Mouse (Mus musculus): ENCODE measurements at regions not wholly inside any gene's neighbourhood (a gene's known extent, or its start where the extent isn't known, plus 50 kb on each side); places are given as distances from the start of the nearest gene placed in this dataset.

GRCm38 (mm10) chr3:41949404-41949803 lies 207.0 kb downstream of the D3Ertd751e start:
- no peak overlapping the region for H3K4me3 ChIP-seq (ENCODE audit: low read depth, low read length)
- H3K9ac ChIP-seq (ENCODE audit: low read length), result no peak overlapping the region
- no peak overlapping the region for H3K4me2 ChIP-seq (replicated peaks; ENCODE audit: low read depth)
- H3K4me1 ChIP-seq (replicated peaks; ENCODE audit: control insufficient read depth, insufficient read depth), result no peaks in the 10 kb centered on the region
- 67% methylated on average over 2 of the region's 2 CpGs for WGBS
- H3K9me3 ChIP-seq (ENCODE audit: control insufficient read depth, low read length), result no peaks in the 10 kb centered on the region
- DNase-seq (ENCODE audit: low spot score), result no peak
- no peaks in the 10 kb centered on the region for H3K27me3 ChIP-seq (ENCODE audit: control insufficient read depth, insufficient read depth, low read length)
- H3K27ac ChIP-seq (replicated peaks), result no peak overlapping the region
- no peak for TF ChIP-seq CTCF (IDR thresholded peaks at IDR 0.05; ENCODE audit: low read depth)
- no peak for ATAC-seq (ENCODE audit: low FRiP score, low TSS enrichment)
- H3K36me3 ChIP-seq (ENCODE audit: control insufficient read depth, insufficient read depth, low read length), result no peaks in the 10 kb centered on the region

- TF ChIP-seq EP300 (optimal IDR thresholded peaks at IDR 0.05) (no peak), CTCF (IDR thresholded peaks at IDR 0.05; ENCODE audit: low read depth) (no peak)
- no peaks in the 10 kb centered on the region for H3K36me3 ChIP-seq (ENCODE audit: control insufficient read depth, insufficient read depth, low read length)
- no peak for DNase-seq (ENCODE audit: low spot score)
- H3K9ac ChIP-seq (ENCODE audit: low read length), result no peak overlapping the region
- no peak overlapping the region for H3K27ac ChIP-seq (replicated peaks)
- no peaks in the 10 kb centered on the region for H3K27me3 ChIP-seq (ENCODE audit: control insufficient read depth, insufficient read depth, low read length)
- no peak overlapping the region for H3K4me3 ChIP-seq (ENCODE audit: low read depth, low read length)
- ATAC-seq (ENCODE audit: low FRiP score, low TSS enrichment), result no peak
- no peaks in the 10 kb centered on the region for H3K9me3 ChIP-seq (ENCODE audit: control insufficient read depth, low read length)
- no peaks in the 10 kb centered on the region for H3K4me1 ChIP-seq (replicated peaks; ENCODE audit: control insufficient read depth, insufficient read depth)
- H3K4me2 ChIP-seq (replicated peaks; ENCODE audit: low read depth), result no peak overlapping the region
- WGBS, result 58% methylated on average over 3 of the region's 3 CpGs
Measured at GRCm38 (mm10) chr3:41957385-41957784, 215.0 kb downstream of the D3Ertd751e start.

GRCm38 (mm10) chr3:41960209-41960608 lies 217.8 kb downstream of the D3Ertd751e start:
- Histone ChIP-seq H3K4me2 (replicated peaks; ENCODE audit: low read depth) (no peak overlapping the region), H3K4me1 (replicated peaks; ENCODE audit: control insufficient read depth, insufficient read depth) (no peaks in the 10 kb centered on the region), H3K4me3 (ENCODE audit: low read depth, low read length) (no peak overlapping the region), H3K27ac (replicated peaks) (no peak overlapping the region), H3K9ac (ENCODE audit: low read length) (no peak overlapping the region), H3K9me3 (ENCODE audit: control insufficient read depth, low read length) (no peaks in the 10 kb centered on the region), H3K36me3 (ENCODE audit: control insufficient read depth, insufficient read depth, low read length) (no peaks in the 10 kb centered on the region), H3K27me3 (ENCODE audit: control insufficient read depth, insufficient read depth, low read length) (no peaks in the 10 kb centered on the region)
- ATAC-seq (ENCODE audit: low FRiP score, low TSS enrichment), result no peak
- WGBS, result 44% methylated on average over 2 of the region's 2 CpGs
- TF ChIP-seq EP300 (optimal IDR thresholded peaks at IDR 0.05) (no peak), CTCF (IDR thresholded peaks at IDR 0.05; ENCODE audit: low read depth) (no peak)
- no peak for DNase-seq (ENCODE audit: low spot score)

- Histone ChIP-seq H3K27ac (replicated peaks) (no peak overlapping the region), H3K4me3 (ENCODE audit: low read depth, low read length) (no peak overlapping the region), H3K36me3 (ENCODE audit: control insufficient read depth, insufficient read depth, low read length) (no peaks in the 10 kb centered on the region), H3K27me3 (ENCODE audit: control insufficient read depth, insufficient read depth, low read length) (no peaks in the 10 kb centered on the region), H3K9ac (ENCODE audit: low read length) (no peak overlapping the region), H3K4me2 (replicated peaks; ENCODE audit: low read depth) (no peak overlapping the region), H3K9me3 (ENCODE audit: control insufficient read depth, low read length) (no peaks in the 10 kb centered on the region), H3K4me1 (replicated peaks; ENCODE audit: control insufficient read depth, insufficient read depth) (no peaks in the 10 kb centered on the region)
- ATAC-seq (ENCODE audit: low FRiP score, low TSS enrichment) (no peak), DNase-seq (ENCODE audit: low spot score) (no peak)
- no peak for TF ChIP-seq CTCF (IDR thresholded peaks at IDR 0.05; ENCODE audit: low read depth)
- TF ChIP-seq EP300 (optimal IDR thresholded peaks at IDR 0.05), result no peak
- 66% methylated on average over 7 of the region's 7 CpGs for WGBS
Measured at GRCm38 (mm10) chr3:41962923-41963322, 220.5 kb downstream of the D3Ertd751e start.

- Histone ChIP-seq H3K9ac (ENCODE audit: low read length) (no peak overlapping the region), H3K36me3 (ENCODE audit: control insufficient read depth, insufficient read depth, low read length) (no peaks in the 10 kb centered on the region), H3K4me2 (replicated peaks; ENCODE audit: low read depth) (no peak overlapping the region), H3K9me3 (ENCODE audit: control insufficient read depth, low read length) (no peaks in the 10 kb centered on the region), H3K27ac (replicated peaks) (no peak overlapping the region), H3K27me3 (ENCODE audit: control insufficient read depth, insufficient read depth, low read length) (no peaks in the 10 kb centered on the region), H3K4me1 (replicated peaks; ENCODE audit: control insufficient read depth, insufficient read depth) (no peaks in the 10 kb centered on the region), H3K4me3 (ENCODE audit: low read depth, low read length) (no peak overlapping the region)
- TF ChIP-seq EP300 (optimal IDR thresholded peaks at IDR 0.05) (no peak), CTCF (IDR thresholded peaks at IDR 0.05; ENCODE audit: low read depth) (no peak)
- DNase-seq (ENCODE audit: low spot score) (no peak), ATAC-seq (ENCODE audit: low FRiP score, low TSS enrichment) (no peak)
- 65% methylated on average over 5 of the region's 5 CpGs for WGBS
Measured at GRCm38 (mm10) chr3:42006672-42007265, 264.4 kb downstream of the D3Ertd751e start.

- H3K27me3 ChIP-seq (ENCODE audit: control insufficient read depth, insufficient read depth, low read length), result no peaks in the 10 kb centered on the region
- H3K4me3 ChIP-seq (ENCODE audit: low read depth, low read length), result no peak overlapping the region
- H3K4me1 ChIP-seq (replicated peaks; ENCODE audit: control insufficient read depth, insufficient read depth), result no peaks in the 10 kb centered on the region
- H3K9ac ChIP-seq (ENCODE audit: low read length), result no peak overlapping the region
- H3K27ac ChIP-seq (replicated peaks), result no peak overlapping the region
- DNase-seq (ENCODE audit: low spot score) (no peak), ATAC-seq (ENCODE audit: low FRiP score, low TSS enrichment) (no peak)
- 73% methylated on average over 5 of the region's 5 CpGs for WGBS
- H3K4me2 ChIP-seq (replicated peaks; ENCODE audit: low read depth), result no peak overlapping the region
- H3K36me3 ChIP-seq (ENCODE audit: control insufficient read depth, insufficient read depth, low read length), result no peaks in the 10 kb centered on the region
- TF ChIP-seq CTCF (IDR thresholded peaks at IDR 0.05; ENCODE audit: low read depth) (no peak), EP300 (optimal IDR thresholded peaks at IDR 0.05) (no peak)
- H3K9me3 ChIP-seq (ENCODE audit: control insufficient read depth, low read length), result no peaks in the 10 kb centered on the region
Measured at GRCm38 (mm10) chr3:42023187-42023586, 280.8 kb downstream of the D3Ertd751e start.
